Mouse (Mus musculus) hindbrain, embryonic 16.5 days (tissue): ENCODE data around the gene Aprt. TPM values are rescaled to one million over a fixed set of nuclear protein-coding genes. Genes with fewer than 3 reads are reported as not detected.

ENCODE experiments used
- ATAC-seq: fragments of 200-750 bp; cut with Nextera tagmentation; 2 replicates; pipeline ENCODE4 v1.8.0; 2017; ENCODE audit warnings: moderate TSS enrichment, moderate library complexity
- H3K27ac ChIP-seq: fragments of 300-500 bp; sonication (generic); 2 replicates; pipeline ENCODE4 v1.5.1; 2014; ENCODE audit warnings: low read depth, mild to moderate bottlenecking, control low read depth, low read length, moderate library complexity
- H3K27me3 ChIP-seq: fragments of 300-500 bp; sonication (generic); replicated peaks from 2 replicates; pipeline ENCODE4 v1.6.1; 2014; ENCODE audit warnings: low read length; ENCODE audit not compliant: control insufficient read depth, insufficient read depth
- H3K36me3 ChIP-seq: fragments of 300-500 bp; sonication (generic); 2 replicates; pipeline ENCODE4 v1.6.1; 2014; ENCODE audit warnings: mild to moderate bottlenecking, low read length, moderate library complexity, mixed read lengths; ENCODE audit not compliant: control insufficient read depth, insufficient read depth
- H3K4me1 ChIP-seq: fragments of 300-500 bp; sonication (generic); 2 replicates; pipeline ENCODE4 v1.6.1; 2014; ENCODE audit warnings: low read depth, low read length; ENCODE audit not compliant: control insufficient read depth, insufficient read depth
- H3K4me2 ChIP-seq: fragments of 300-500 bp; sonication (generic); 2 replicates; pipeline ENCODE4 v1.6.1; 2014; ENCODE audit warnings: mild to moderate bottlenecking, low read length, control low read depth, moderate library complexity
- H3K4me3 ChIP-seq: fragments of 300-500 bp; sonication (generic); 2 replicates; pipeline ENCODE4 v1.5.1; 2014; ENCODE audit warnings: mild to moderate bottlenecking, low read length, control low read depth, moderate library complexity
- H3K9ac ChIP-seq: fragments of 300-500 bp; sonication (generic); 2 replicates; pipeline ENCODE4 v1.6.1; 2014; ENCODE audit warnings: low read depth, mild to moderate bottlenecking, control low read depth, low read length, moderate library complexity
- H3K9me3 ChIP-seq: fragments of 300-500 bp; sonication (generic); 2 replicates; pipeline ENCODE4 v1.6.1; 2014; ENCODE audit warnings: mild to moderate bottlenecking, low read length, moderate library complexity; ENCODE audit not compliant: control insufficient read depth
- WGBS: fragments of 180-500 bp; shearing (Covaris S2); extraction: QIAGEN DNeasy Blood & Tissue Kit; methylation state at CpG from one replicate; pipeline ENCODE4 v1.1.7; 2014; 5-methylcytosine and 5-hydroxymethylcytosine counted together
- polyA plus RNA-seq: library from polyadenylated mRNA; unstranded; fragments of >200 nt; fragmentation: Nextera tagmentation; extraction: Ambion mirVana; gene quantifications from 2 replicates; pipeline ENCODE4 v1.2.1, GENCODE M21; 2015

The Aprt gene
- polyA plus RNA-seq, 1 experiment from 2014 or later: 203 TPM

- no peaks in the 10 kb centered on the region for H3K4me1 ChIP-seq
- no peaks in the 10 kb centered on the region for H3K9me3 ChIP-seq
- H3K27ac ChIP-seq: no peak overlapping the region
- no peaks in the 10 kb centered on the region for H3K36me3 ChIP-seq
- no peak overlapping the region for H3K4me3 ChIP-seq
- H3K4me2 ChIP-seq: no peak overlapping the region
- no peak overlapping the region for H3K9ac ChIP-seq
- ATAC-seq: no peak
- 86% methylated on average over 5 of the region's 5 CpGs for WGBS
- H3K27me3 ChIP-seq: no peaks in the 10 kb centered on the region
These were observed 15.5 kb downstream of the Aprt start for GRCm38 (mm10) chr8:122561199-122561598.

- H3K27ac ChIP-seq: no peak overlapping the region
- H3K36me3 ChIP-seq: no peaks in the 10 kb centered on the region
- no peaks in the 10 kb centered on the region for H3K4me1 ChIP-seq
- 23% methylated on average over 7 of the region's 12 CpGs for whole genome bisulfite sequencing
- no peak overlapping the region for H3K4me3 ChIP-seq
- no peaks in the 10 kb centered on the region for H3K27me3 ChIP-seq
- no peaks in the 10 kb centered on the region for H3K9me3 ChIP-seq
- no peak overlapping the region for H3K9ac ChIP-seq
- H3K4me2 ChIP-seq: no peak overlapping the region
- no peak for ATAC-seq
These were observed 17.9 kb downstream of the Aprt start for GRCm38 (mm10) chr8:122558671-122559349.

DNA sequence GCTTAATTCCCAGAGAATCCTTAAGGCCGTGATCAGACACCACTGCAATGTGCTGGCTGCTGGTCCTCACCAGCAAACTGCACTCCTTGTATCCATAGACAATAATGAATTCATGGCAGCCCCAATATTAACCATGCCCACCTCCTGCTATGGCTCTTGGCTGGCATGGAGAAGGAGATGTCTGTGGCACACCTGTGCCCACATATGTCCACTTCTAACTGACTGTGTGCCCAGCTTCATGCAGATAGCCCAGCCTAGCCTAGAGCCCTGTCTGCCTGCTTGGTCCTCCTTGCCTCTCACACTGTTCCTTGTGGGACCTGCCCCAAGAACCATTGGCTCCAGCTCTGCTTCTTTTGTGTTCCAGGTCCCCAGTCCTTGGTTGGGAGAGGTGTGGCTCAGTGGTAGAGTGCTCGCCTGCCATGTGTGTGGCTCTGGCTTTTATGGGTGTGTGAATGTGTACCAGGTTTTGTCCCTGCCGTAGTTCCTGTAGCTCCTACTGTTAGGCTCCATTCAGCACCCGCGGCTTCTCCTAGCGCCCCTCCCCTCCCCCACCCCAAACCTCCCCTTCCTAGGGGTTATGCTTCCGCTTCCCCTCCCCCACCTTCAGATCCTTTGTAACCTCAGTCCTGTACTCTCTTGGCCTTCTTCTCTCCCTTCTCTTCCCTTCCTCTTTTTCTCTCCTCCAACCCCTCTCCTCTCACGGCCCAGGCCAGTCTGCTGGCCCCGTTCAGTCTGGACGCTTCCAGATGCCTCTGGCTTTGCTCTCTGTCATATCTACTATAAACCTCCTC is 19.3 kb downstream of the Aprt start:
- no peak overlapping the region for H3K27ac ChIP-seq
- 39% methylated on average over 10 of the region's 10 CpGs for WGBS
- no peaks in the 10 kb centered on the region for H3K4me1 ChIP-seq
- no peaks in the 10 kb centered on the region for H3K36me3 ChIP-seq
- H3K4me3 ChIP-seq: no peak overlapping the region
- no peak overlapping the region for H3K9ac ChIP-seq
- no peaks in the 10 kb centered on the region for H3K27me3 ChIP-seq
- no peak for ATAC-seq
- no peaks in the 10 kb centered on the region for H3K9me3 ChIP-seq
- H3K4me2 ChIP-seq: no peak overlapping the region

- H3K4me2 ChIP-seq: peak overlapping the region; percentile 17; the same call in 1 of the 2 replicates
- no peak overlapping the region for H3K4me3 ChIP-seq
- no peaks in the 10 kb centered on the region for H3K9me3 ChIP-seq
- H3K27ac ChIP-seq: no peak overlapping the region
- 0 out of 2 replicates have a peak, but pooled peaks have one; percentile 50 for ATAC-seq
- H3K27me3 ChIP-seq: peaks cover 8% of the 10 kb centered on the region
- peak overlapping the region; percentile 27 for H3K9ac ChIP-seq
- H3K4me1 ChIP-seq: peaks cover under 1% of the 10 kb centered on the region; the same call in 1 of the 2 replicates
- WGBS: 55% methylated on average over 12 of the region's 12 CpGs
- H3K36me3 ChIP-seq: no peaks in the 10 kb centered on the region
These were observed 20.4 kb downstream of the Aprt start for GRCm38 (mm10) chr8:122556030-122557009.

DNA sequence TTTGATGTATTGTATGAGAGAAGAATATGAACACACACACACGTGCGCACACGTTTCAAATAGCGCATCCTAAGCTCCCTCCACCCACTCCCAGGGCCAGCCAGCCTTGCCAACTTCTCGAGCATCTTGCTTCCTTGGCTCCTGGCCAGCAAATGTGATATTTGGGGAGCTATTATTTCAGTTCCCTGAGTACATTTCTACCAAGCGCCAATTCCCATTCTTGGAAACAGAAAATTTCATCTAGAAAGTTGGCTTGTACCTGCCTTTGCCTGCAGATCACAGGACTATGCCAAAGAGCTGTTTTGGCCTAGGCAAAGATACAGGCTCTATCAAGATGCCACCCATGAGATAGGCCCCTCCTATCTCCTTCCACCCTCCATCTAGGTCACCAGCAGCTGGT is 21.9 kb downstream of the Aprt start:
- H3K4me3 ChIP-seq: no peak overlapping the region
- ATAC-seq: no peak
- no peak overlapping the region for H3K9ac ChIP-seq
- no peak overlapping the region for H3K4me2 ChIP-seq
- H3K27ac ChIP-seq: no peak overlapping the region
- 51% methylated on average over 6 of the region's 6 CpGs for WGBS
- H3K4me1 ChIP-seq: peaks cover 13% of the 10 kb centered on the region
- H3K36me3 ChIP-seq: no peaks in the 10 kb centered on the region
- no peaks in the 10 kb centered on the region for H3K9me3 ChIP-seq
- H3K27me3 ChIP-seq: peaks cover 15% of the 10 kb centered on the region

DNA sequence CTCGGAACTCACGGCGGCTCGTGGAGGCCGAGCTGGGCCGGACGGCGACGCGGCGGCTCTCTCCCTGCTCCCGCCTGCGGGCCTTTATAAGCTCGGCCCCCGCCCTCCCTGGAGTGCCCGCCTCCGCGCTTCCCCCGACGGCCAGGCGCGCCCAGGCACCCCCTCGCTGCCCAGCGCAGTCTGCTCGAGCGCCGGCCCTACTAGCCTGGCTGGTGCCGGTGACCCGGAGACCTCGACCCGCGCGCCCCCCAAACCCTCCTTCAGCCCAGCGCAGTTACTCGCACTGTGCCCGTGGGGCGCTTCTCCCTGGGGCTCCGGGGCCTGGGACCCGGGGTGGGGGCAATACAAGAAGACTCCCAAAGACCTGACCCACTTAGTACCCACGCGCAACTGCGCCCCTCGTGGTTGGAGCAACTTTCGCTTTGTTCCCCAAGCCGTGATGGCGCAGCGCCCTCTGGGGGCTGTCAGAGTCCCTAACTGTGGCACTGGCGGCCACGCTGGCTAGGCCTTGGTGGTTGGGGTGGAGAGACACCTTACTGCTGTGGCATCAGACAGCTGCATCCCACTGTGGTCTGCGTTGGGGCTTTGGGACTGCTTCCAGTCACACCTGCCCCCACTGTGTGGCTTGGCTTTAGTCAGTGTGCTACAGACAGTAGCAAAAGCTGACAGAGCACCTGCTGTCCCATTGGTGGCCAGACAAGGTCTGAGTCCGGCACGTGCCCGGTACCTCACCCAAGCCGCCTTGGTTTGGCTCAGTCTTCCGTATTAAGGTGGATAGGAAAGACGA is 25.3 kb downstream of the Aprt start, which contains the start of gene Piezo1:
TSS of gene Piezo1 (minus strand) at position 65 of the 787 bp plus-strand sequence.
- H3K4me3 ChIP-seq: peak within 1 kb of the TSS; percentile 62
- WGBS: 11% methylated on average over 56 of the region's 56 CpGs
- peak within 1 kb of the TSS; percentile 93 for H3K4me2 ChIP-seq
- no peaks in the 10 kb centered on the region for H3K36me3 ChIP-seq
- H3K27ac ChIP-seq: peak within 1 kb of the TSS; percentile 39; the same call in 1 of the 2 replicates
- ATAC-seq: peak; percentile 71
- peak within 1 kb of the TSS; percentile 71 for H3K9ac ChIP-seq
- peaks cover 18% of the 10 kb centered on the region for H3K4me1 ChIP-seq
- peaks cover 16% of the 10 kb centered on the region for H3K27me3 ChIP-seq
- H3K9me3 ChIP-seq: no peaks in the 10 kb centered on the region

DNA sequence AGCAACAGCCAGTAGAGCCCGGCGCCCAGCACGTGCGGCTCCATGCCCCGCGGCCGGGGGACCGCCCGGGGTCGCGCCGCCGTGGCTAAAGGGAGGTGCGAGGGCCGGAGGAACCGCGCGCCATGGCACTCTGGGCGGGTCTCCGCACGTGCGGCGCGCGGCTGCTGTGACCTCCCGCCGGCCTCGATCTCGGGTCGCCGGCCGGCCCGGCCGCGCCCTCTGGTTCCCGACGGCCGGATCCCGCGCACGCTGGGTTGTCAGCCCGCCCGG is 25.8 kb downstream of the Aprt start:
- Histone ChIP-seq H3K4me3 (peak overlapping the region; percentile 62), H3K27ac (peak overlapping the region; percentile 39; the same call in 1 of the 2 replicates), H3K9ac (peak overlapping the region; percentile 71), H3K27me3 (peaks cover 16% of the 10 kb centered on the region), H3K9me3 (no peaks in the 10 kb centered on the region), H3K4me1 (peaks cover 18% of the 10 kb centered on the region), H3K4me2 (peak overlapping the region; percentile 93), H3K36me3 (no peaks in the 10 kb centered on the region)
- 0% methylated on average over 18 of the region's 43 CpGs for WGBS
- peak; percentile 65; the same call in 1 of the 2 replicates for ATAC-seq

GRCm38 (mm10) chr8:122550234-122550994 is 26.3 kb downstream of the Aprt start:
- Histone ChIP-seq H3K9me3 (no peaks in the 10 kb centered on the region), H3K9ac (peak overlapping the region; percentile 71), H3K4me2 (peak overlapping the region; percentile 93), H3K27me3 (peaks cover 16% of the 10 kb centered on the region), H3K36me3 (no peaks in the 10 kb centered on the region), H3K4me3 (peak overlapping the region; percentile 62), H3K4me1 (peaks cover 18% of the 10 kb centered on the region), H3K27ac (peak overlapping the region; percentile 39; the same call in 1 of the 2 replicates)
- 5% methylated on average over 33 of the region's 52 CpGs for WGBS
- peak; percentile 57 for ATAC-seq
